Mouse (Mus musculus) hindlimb bud, embryonic 11.5 days (tissue): ENCODE measurements at regions not wholly inside any gene's neighbourhood (a gene's known extent, or its start where the extent isn't known, plus 50 kb on each side); places are given as distances from the start of the nearest gene placed in this dataset.

Experiments
- DNase-seq: peaks from one replicate; pipeline ENCODE4 v3.0.0-alpha.2; 2012; ENCODE audit warnings: low read depth, low spot score; ENCODE audit errors: extremely low spot score

- DNase-seq = no peak
Measured at GRCm38 (mm10) chr2:72541246-72541645, 65.3 kb downstream of the Cdca7 start.

- DNase-seq = no peak
Measured at GRCm38 (mm10) chr2:72545453-72545852, 69.5 kb downstream of the Cdca7 start.

GRCm38 (mm10) chr2:72546476-72546875 lies 70.5 kb downstream of the Cdca7 start:
- no peak for DNase-seq

- DNase-seq = no peak
Measured at GRCm38 (mm10) chr2:72546963-72547362, 71.0 kb downstream of the Cdca7 start.

GRCm38 (mm10) chr2:72551268-72551667 lies 75.3 kb downstream of the Cdca7 start:
- DNase-seq = no peak

- DNase-seq = no peak
Measured at GRCm38 (mm10) chr2:72554603-72555002, 78.6 kb downstream of the Cdca7 start.

- DNase-seq = no peak
Measured at GRCm38 (mm10) chr2:72555116-72555515, 79.2 kb downstream of the Cdca7 start.

GRCm38 (mm10) chr2:72555556-72555955 lies 79.6 kb downstream of the Cdca7 start:
- DNase-seq = no peak

- no peak for DNase-seq
Measured at GRCm38 (mm10) chr2:72556064-72556821, 80.3 kb downstream of the Cdca7 start.

- DNase-seq = no peak
Measured at GRCm38 (mm10) chr2:72557161-72557560, 81.2 kb downstream of the Cdca7 start.

GRCm38 (mm10) chr2:72557565-72558260 lies 81.8 kb downstream of the Cdca7 start:
- DNase-seq = peak; percentile 64

GRCm38 (mm10) chr2:72561383-72561782 lies 85.4 kb downstream of the Cdca7 start:
- DNase-seq = no peak

GRCm38 (mm10) chr2:72578322-72578721 lies 102.4 kb downstream of the Cdca7 start:
- no peak for DNase-seq

GRCm38 (mm10) chr2:72581136-72581535 lies 105.2 kb downstream of the Cdca7 start:
- no peak for DNase-seq

GRCm38 (mm10) chr2:72588814-72589213 lies 112.9 kb downstream of the Cdca7 start:
- no peak for DNase-seq

- DNase-seq = no peak
Measured at GRCm38 (mm10) chr2:72592011-72592410, 116.1 kb downstream of the Cdca7 start.

GRCm38 (mm10) chr2:72596994-72597925 lies 121.3 kb downstream of the Cdca7 start:
- DNase-seq = no peak

GRCm38 (mm10) chr2:72597941-72598340 lies 122.0 kb downstream of the Cdca7 start:
- no peak for DNase-seq

- no peak for DNase-seq
Measured at GRCm38 (mm10) chr2:72600723-72601122, 124.8 kb downstream of the Cdca7 start.

GRCm38 (mm10) chr2:72602152-72602551 lies 126.2 kb downstream of the Cdca7 start:
- DNase-seq = no peak

GRCm38 (mm10) chr2:72612221-72612620 lies 136.3 kb downstream of the Cdca7 start:
- no peak for DNase-seq
